Mouse (Mus musculus): ENCODE measurements around the gene Zfp36.

DNA sequence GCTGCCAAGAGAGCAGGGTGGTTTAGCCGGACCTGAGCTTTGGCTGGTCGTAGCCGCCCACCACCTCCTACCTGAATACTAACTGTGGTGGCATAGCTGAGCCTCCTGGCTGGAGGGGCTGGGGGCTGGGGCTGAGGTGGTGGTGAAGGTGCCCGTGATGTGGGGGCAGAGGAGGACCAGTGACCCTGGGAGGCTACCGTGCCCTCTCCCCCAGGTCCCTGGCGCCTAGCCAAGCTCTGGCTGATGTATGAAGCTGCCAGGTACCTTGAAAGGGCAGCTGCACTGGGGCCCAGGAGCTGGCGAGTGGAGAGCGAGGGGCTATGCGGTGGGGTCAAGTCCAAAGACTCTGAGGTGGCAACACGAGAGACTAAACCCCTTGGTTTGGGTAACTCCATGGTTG, 20.2 kb downstream of the Zfp36 start:
- no peak for TF ChIP-seq POLR2A (IDR thresholded peaks at IDR 0.05; ENCODE audit: borderline replicate concordance, low read depth, low read length)
- no peak for TF ChIP-seq CTCF (IDR thresholded peaks at IDR 0.05; ENCODE audit: low read depth, low read length)

Measured in bone marrow macrophage, adult 2 months (primary cell).